17 mouse cellular contexts compared by ENCODE assay signal in the genomic region with DNA sequence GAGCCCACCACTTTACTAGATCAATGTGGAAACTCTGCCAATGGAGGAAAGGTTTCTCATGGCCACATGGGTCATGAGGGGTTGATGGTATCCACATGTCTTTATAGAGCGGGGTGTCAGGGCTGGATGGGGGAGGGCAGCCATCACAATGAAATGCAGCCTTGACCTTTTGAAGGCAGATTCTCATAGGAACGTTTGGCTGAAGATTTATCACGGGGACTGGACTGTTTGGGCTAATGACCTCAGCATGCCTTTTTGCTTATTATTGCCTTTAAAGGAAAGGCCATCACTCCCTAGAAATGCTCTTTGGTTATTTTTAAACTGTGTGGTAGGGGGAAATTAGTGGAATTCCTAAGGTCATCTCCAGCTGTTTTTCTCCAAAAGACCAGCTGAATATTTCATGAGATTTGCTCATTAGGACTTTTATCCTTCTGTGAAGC. TPM values are rescaled to one million over a fixed set of nuclear protein-coding genes. Genes with fewer than 3 reads are reported as not detected.
DNase-seq lines count a peak whose midpoint lies in the region; ATAC-seq and TF ChIP-seq lines count a peak whose summit lies in the region.
"Had no signal": no experiment of that assay in that cellular context is flagged by ENCODE, and none has a peak within 500 bp of the region (broad histone marks: within the 10 kb centered on the region; RNA-seq: fewer than 3 reads in every experiment).

No protein-coding gene starts in this region.

- TF ChIP-seq CTCF in liver, adult 2 months (IDR thresholded peaks at IDR 0.05; ENCODE audit: low read depth, low read length), result no peak
- TF ChIP-seq CTCF in embryonic fibroblast, embryonic 13.5 days (IDR thresholded peaks at IDR 0.05; ENCODE audit: borderline replicate concordance, insufficient read depth, low read length), result no peak

- no peak overlapping the region for H3K4me3 ChIP-seq in liver, adult 2 months (ENCODE audit: insufficient read depth, low read depth, low read length)
- H3K4me3 ChIP-seq in liver, embryonic 11.5 days (ENCODE audit: low read depth, low read length), result no peak overlapping the region
- H3K4me3 ChIP-seq in embryonic fibroblast, embryonic 13.5 days (ENCODE audit: insufficient read depth, low read length), result no peak overlapping the region
- H3K4me3 ChIP-seq: hindbrain, embryonic 13.5 days; limb, embryonic 10.5 days; liver, embryonic 15.5 days; megakaryocyte, embryonic 14.5 days had no signal

- no peak overlapping the region for H3K27ac ChIP-seq in liver, adult 2 months (replicated peaks; ENCODE audit: insufficient read depth, low read depth, low read length)
- no peak overlapping the region for H3K27ac ChIP-seq in liver, embryonic 11.5 days (ENCODE audit: low read depth, low read length)
- H3K27ac ChIP-seq in embryonic fibroblast, embryonic 13.5 days (ENCODE audit: insufficient read depth, low read length), result peak overlapping the region; percentile 86
- H3K27ac ChIP-seq: hindbrain, embryonic 13.5 days; limb, embryonic 10.5 days; liver, embryonic 15.5 days had no signal

- H3K79me2 ChIP-seq in liver, adult 2 months (ENCODE audit: control insufficient read depth, insufficient read depth, low read length), result no peaks in the 10 kb centered on the region

- no peaks in the 10 kb centered on the region for H3K4me1 ChIP-seq in liver, adult 2 months (ENCODE audit: control insufficient read depth, insufficient read depth, low read length)
- no peaks in the 10 kb centered on the region for H3K4me1 ChIP-seq in liver, embryonic 11.5 days (replicated peaks; ENCODE audit: control insufficient read depth, insufficient read depth, low read length)
- peaks cover 12% of the 10 kb centered on the region for H3K4me1 ChIP-seq in embryonic fibroblast, embryonic 13.5 days (ENCODE audit: control insufficient read depth, insufficient read depth, low read length)
- H3K4me1 ChIP-seq: hindbrain, embryonic 13.5 days; liver, embryonic 15.5 days had no signal

- H3K9me3 ChIP-seq in liver, embryonic 11.5 days (ENCODE audit: control insufficient read depth, low read length), result no peaks in the 10 kb centered on the region
- H3K9me3 ChIP-seq: hindbrain, embryonic 13.5 days; limb, embryonic 10.5 days; liver, embryonic 15.5 days; megakaryocyte, embryonic 14.5 days had no signal

- WGBS in liver, adult 2 months, result 52% methylated on average over 3 of the region's 3 CpGs
- 52% methylated on average over 3 of the region's 3 CpGs for WGBS in liver, embryonic 11.5 days

- no peaks in the 10 kb centered on the region; the same call in 1 of the 2 replicates for H3K27me3 ChIP-seq in liver, adult 2 months (ENCODE audit: control insufficient read depth, insufficient read depth, low read length)
- no peaks in the 10 kb centered on the region for H3K27me3 ChIP-seq in liver, embryonic 11.5 days (replicated peaks; ENCODE audit: control insufficient read depth, insufficient read depth, low read length)
- H3K27me3 ChIP-seq: hindbrain, embryonic 13.5 days; liver, embryonic 15.5 days had no signal

- TF ChIP-seq POLR2A in liver, adult 2 months (IDR thresholded peaks at IDR 0.05; ENCODE audit: extremely low read depth, insufficient read depth, low read length), result no peak
- TF ChIP-seq POLR2A in embryonic fibroblast, embryonic 13.5 days (IDR thresholded peaks at IDR 0.05; ENCODE audit: low read depth, low read length), result no peak

- ATAC-seq in liver, embryonic 11.5 days (replicated peaks; ENCODE audit: low FRiP score), result no peak
- ATAC-seq in activated CD4-positive, CD25-positive, alpha-beta regulatory T cell, adult 4 months, result no peak
- ATAC-seq: forebrain, postnatal 0 days had no signal

- no peak overlapping the region for H3K9ac ChIP-seq in liver, adult 2 months (ENCODE audit: low read depth, low read length)
- H3K9ac ChIP-seq in liver, embryonic 11.5 days (ENCODE audit: low read depth, low read length), result no peak overlapping the region
- H3K9ac ChIP-seq: forebrain, postnatal 0 days; hindbrain, embryonic 13.5 days; liver, embryonic 15.5 days had no signal

- H3K4me2 ChIP-seq in liver, embryonic 11.5 days, result no peak overlapping the region
- H3K4me2 ChIP-seq: hindbrain, embryonic 13.5 days; liver, embryonic 15.5 days had no signal

- H3K36me3 ChIP-seq in liver, adult 2 months (ENCODE audit: control insufficient read depth, insufficient read depth, low read length), result no peaks in the 10 kb centered on the region
- H3K36me3 ChIP-seq in liver, embryonic 11.5 days (ENCODE audit: control insufficient read depth, insufficient read depth, low read length), result no peaks in the 10 kb centered on the region
- H3K36me3 ChIP-seq: hindbrain, embryonic 13.5 days; limb, embryonic 10.5 days; liver, embryonic 15.5 days had no signal

- DNase-seq in liver, adult 2 months (ENCODE audit: extremely low read depth, low read depth, low spot score), result peak; percentile 30
- no peak for DNase-seq in liver, embryonic 11.5 days (ENCODE audit: low spot score)
- peak; percentile 43 for DNase-seq in adrenal gland, postnatal 14 days
- peak; percentile 63 for DNase-seq in mesoderm, embryonic 11.5 days (ENCODE audit: low read depth, low spot score)
- DNase-seq in thymus, postnatal 0 days (ENCODE audit: low spot score), result no peak
- DNase-seq: cerebellum, adult 11 months; cerebellum, postnatal 36 days; forebrain, postnatal 0 days; layer of hippocampus, postnatal 36 days; right cerebral cortex, adult 18-20 months had no signal

RNA-seq across cellular contexts. Expression of gene Sytl2, which starts 33.7 kb away (rescaled TPM):
- total RNA-seq in liver, adult 2 months (2014; rRNA removed), result 0.74 and 1.3 TPM in 2 replicates
- polyA plus RNA-seq in liver, adult 2 months (2012; rRNA removed), result 0.47 and 0.53 TPM in 2 replicates
- polyA plus RNA-seq in liver, embryonic 11.5 days (2014; fragmentation: Nextera tagmentation; extraction: Ambion mirVana), result 1.9 and 2.1 TPM in 2 replicates
- 5.5 and 5.6 TPM in 2 replicates for total RNA-seq in adrenal gland, postnatal 14 days (2021)
- polyA plus RNA-seq in embryonic fibroblast, embryonic 13.5 days (2011; ENCODE audit: insufficient read length, low read depth, missing spikeins), result 31.1 and 41.3 TPM in 2 replicates
- polyA plus RNA-seq in thymus, postnatal 0 days (2015; fragmentation: Nextera tagmentation; extraction: Ambion mirVana), result 6.1 and 6.8 TPM in 2 replicates
- polyA plus RNA-seq in activated CD4-positive, CD25-positive, alpha-beta regulatory T cell, adult 4 months (2017; shearing (Covaris generic)), result 10 to 100 TPM; 25.2 to 28.4 TPM
- total RNA-seq: MEL had no signal

Comparison
In these comparisons a context has a peak if more than half of its experiments do, and no peak if none do; other contexts are left out.
1. DNase-seq: peak in liver, adult 2 months (single experiment), adrenal gland, postnatal 14 days (single experiment) and mesoderm, embryonic 11.5 days (single experiment); none in liver, embryonic 11.5 days (single experiment) and thymus, postnatal 0 days (single experiment).